In genomic region chr19:40754311-40754710, GRCm38 (mm10) we compare ENCODE assay signal across 9 mouse cellular contexts. TPM values are rescaled to one million over a fixed set of nuclear protein-coding genes. Genes with fewer than 3 reads are reported as not detected.
DNase-seq lines count a peak whose midpoint lies in the region; ATAC-seq and TF ChIP-seq lines count a peak whose summit lies in the region.
"Had no signal": no experiment of that assay in that cellular context is flagged by ENCODE, and none has a peak within 500 bp of the region (broad histone marks: within the 10 kb centered on the region; RNA-seq: fewer than 3 reads in every experiment).

No protein-coding gene starts in this region.

- H3K4me3 ChIP-seq in intestine, postnatal 0 days (ENCODE audit: low read depth, low read length): no peak overlapping the region
- no peak overlapping the region for H3K4me3 ChIP-seq in intestine, embryonic 16.5 days (ENCODE audit: low read length)
- H3K4me3 ChIP-seq in ES-Bruce4 (ENCODE audit: low read depth, low read length): no peak overlapping the region
- no peak overlapping the region for H3K4me3 ChIP-seq in hindbrain, embryonic 13.5 days

- no peaks in the 10 kb centered on the region for H3K4me1 ChIP-seq in intestine, postnatal 0 days (replicated peaks; ENCODE audit: control insufficient read depth, insufficient read depth, low read length)
- no peaks in the 10 kb centered on the region for H3K4me1 ChIP-seq in intestine, embryonic 16.5 days (ENCODE audit: control insufficient read depth, insufficient read depth, low read length)
- no peaks in the 10 kb centered on the region for H3K4me1 ChIP-seq in ES-Bruce4 (ENCODE audit: control insufficient read depth, insufficient read depth, low read length)
- H3K4me1 ChIP-seq in hindbrain, embryonic 13.5 days (replicated peaks): no peaks in the 10 kb centered on the region

- WGBS in intestine, postnatal 0 days: 89% methylated on average over 2 of the region's 2 CpGs
- 85% methylated on average over 2 of the region's 2 CpGs for WGBS in intestine, embryonic 16.5 days
- WGBS in hindbrain, embryonic 13.5 days: 77% methylated on average over 2 of the region's 2 CpGs

- no peaks in the 10 kb centered on the region for H3K9me3 ChIP-seq in intestine, postnatal 0 days (ENCODE audit: control insufficient read depth)
- H3K9me3 ChIP-seq in intestine, embryonic 16.5 days (ENCODE audit: control insufficient read depth, low read length): no peaks in the 10 kb centered on the region
- no peaks in the 10 kb centered on the region for H3K9me3 ChIP-seq in ES-Bruce4 (replicated peaks; ENCODE audit: control insufficient read depth, insufficient read depth, low read length, poor library complexity, severe bottlenecking)
- no peaks in the 10 kb centered on the region for H3K9me3 ChIP-seq in hindbrain, embryonic 13.5 days
- H3K9me3 ChIP-seq: megakaryocyte, embryonic 14.5 days had no signal

- H3K9ac ChIP-seq in intestine, postnatal 0 days (ENCODE audit: low read depth, low read length): no peak overlapping the region
- no peak overlapping the region for H3K9ac ChIP-seq in intestine, embryonic 16.5 days (ENCODE audit: low read depth, low read length)
- H3K9ac ChIP-seq in ES-Bruce4 (ENCODE audit: low read depth, poor library complexity, severe bottlenecking): no peak overlapping the region
- H3K9ac ChIP-seq in hindbrain, embryonic 13.5 days: no peak overlapping the region

- H3K27me3 ChIP-seq in intestine, postnatal 0 days (replicated peaks; ENCODE audit: control insufficient read depth, insufficient read depth, low read length): no peaks in the 10 kb centered on the region
- H3K27me3 ChIP-seq in intestine, embryonic 16.5 days (replicated peaks; ENCODE audit: control insufficient read depth, insufficient read depth, low read length): no peaks in the 10 kb centered on the region
- H3K27me3 ChIP-seq in ES-Bruce4 (ENCODE audit: control insufficient read depth, insufficient read depth, low read length, poor library complexity, severe bottlenecking): no peaks in the 10 kb centered on the region
- no peaks in the 10 kb centered on the region for H3K27me3 ChIP-seq in hindbrain, embryonic 13.5 days
- H3K27me3 ChIP-seq: megakaryocyte, embryonic 14.5 days had no signal

- H3K36me3 ChIP-seq in intestine, postnatal 0 days (ENCODE audit: control insufficient read depth, insufficient read depth): no peaks in the 10 kb centered on the region
- no peaks in the 10 kb centered on the region for H3K36me3 ChIP-seq in intestine, embryonic 16.5 days (ENCODE audit: control insufficient read depth, insufficient read depth, low read length)
- H3K36me3 ChIP-seq in ES-Bruce4 (ENCODE audit: control insufficient read depth, insufficient read depth, low read length, poor library complexity, severe bottlenecking): no peaks in the 10 kb centered on the region
- H3K36me3 ChIP-seq in hindbrain, embryonic 13.5 days: no peaks in the 10 kb centered on the region

- no peak overlapping the region for H3K27ac ChIP-seq in intestine, postnatal 0 days (ENCODE audit: low read depth, low read length)
- H3K27ac ChIP-seq in intestine, embryonic 16.5 days (ENCODE audit: low read length): no peak overlapping the region
- H3K27ac ChIP-seq in ES-Bruce4 (ENCODE audit: insufficient read depth, low read length): no peak overlapping the region
- H3K27ac ChIP-seq in hindbrain, embryonic 13.5 days: no peak overlapping the region

- peak; percentile 75 for TF ChIP-seq CTCF in intestine, postnatal 0 days (IDR thresholded peaks at IDR 0.05; ENCODE audit: low read depth)
- peak; percentile 87 for TF ChIP-seq CTCF in ES-Bruce4 (IDR thresholded peaks at IDR 0.05; ENCODE audit: low read depth, low read length)

- no peak for ATAC-seq in intestine, postnatal 0 days
- no peak for ATAC-seq in intestine, embryonic 16.5 days
- ATAC-seq in neutrophil, adult 5-6 weeks (ENCODE audit: extremely low read depth, insufficient number of reproducible peaks, low FRiP score, poor library complexity, severe bottlenecking): peak; percentile 83
- ATAC-seq in hindbrain, embryonic 13.5 days (ENCODE audit: low FRiP score): no peak

- no peak for TF ChIP-seq EP300 in ES-Bruce4 (IDR thresholded peaks at IDR 0.05; ENCODE audit: insufficient read depth, low read depth, low read length)

- no peak for TF ChIP-seq POLR2A in ES-Bruce4 (IDR thresholded peaks at IDR 0.05; ENCODE audit: insufficient read depth, low read length)

- H3K4me2 ChIP-seq in intestine, postnatal 0 days (replicated peaks; ENCODE audit: low read depth): no peak overlapping the region
- no peak overlapping the region for H3K4me2 ChIP-seq in intestine, embryonic 16.5 days (ENCODE audit: low read depth, low read length)
- H3K4me2 ChIP-seq in hindbrain, embryonic 13.5 days: no peak overlapping the region

- DNase-seq in adrenal gland, postnatal 10 days: peak; percentile 62
- DNase-seq in kidney, postnatal 10 days: peak; percentile 53
- no peak for DNase-seq in layer of hippocampus, postnatal 10 days (ENCODE audit: low spot score in 2 of 2)

RNA-seq across cellular contexts. Expression of gene Cc2d2b, which starts 5.8 kb away (rescaled TPM):
- polyA plus RNA-seq in intestine, postnatal 0 days (2015; fragmentation: Nextera tagmentation; extraction: Ambion mirVana): 0.14 TPM in 1 of 2 replicates, not detected in the other
- polyA plus RNA-seq in intestine, embryonic 16.5 days (2015; fragmentation: Nextera tagmentation; extraction: Ambion mirVana): not detected in 2 replicates
- polyA plus RNA-seq in ES-Bruce4 (2011; ENCODE audit: insufficient read depth, insufficient read length, low read depth, missing spikeins): 0.53 and 0.60 TPM in 2 replicates
- under 1 TPM in 1 of 2 experiments, not detected in 1; 0.15 TPM for total RNA-seq in adrenal gland, postnatal 10 days (2021)
- 1.2 and 2.7 TPM in 2 replicates for total RNA-seq in neutrophil, adult 5-6 weeks (2017)
- 1 to 10 TPM; 1.4 to 1.7 TPM for total RNA-seq in layer of hippocampus, postnatal 10 days (2021)
- 0.16 and 0.19 TPM in 2 replicates for polyA plus RNA-seq in hindbrain, embryonic 13.5 days (2015; fragmentation: Nextera tagmentation; extraction: Ambion mirVana)

Comparison
In these comparisons a context has a peak if more than half of its experiments do, and no peak if none do; other contexts are left out.
1. DNase-seq: peak in adrenal gland, postnatal 10 days (single experiment) and kidney, postnatal 10 days (single experiment); none in layer of hippocampus, postnatal 10 days (0 of 2).